Mouse (Mus musculus): ENCODE measurements around the gene Spns3. TPM values are rescaled to one million over a fixed set of nuclear protein-coding genes. Genes with fewer than 3 reads are reported as not detected.

Gene Spns3
- polyA plus RNA-seq, 1 experiment = not detected

- H3K4me3 ChIP-seq (ENCODE audit: insufficient read depth, low read depth, low read length) = no peak overlapping the region
- no peak overlapping the region for H3K27ac ChIP-seq (ENCODE audit: insufficient read depth, low read depth, low read length)
- 69% methylated on average over 3 of the region's 3 CpGs for WGBS
- H3K4me1 ChIP-seq (ENCODE audit: control insufficient read depth, insufficient read depth, low read length) = peaks cover 25% of the 10 kb centered on the region
- TF ChIP-seq POLR2A (IDR thresholded peaks at IDR 0.05; ENCODE audit: insufficient read depth, low read depth, low read length) (no peak), CTCF (IDR thresholded peaks at IDR 0.05; ENCODE audit: insufficient read depth, low read depth, low read length) (no peak)
These were observed 54.2 kb downstream of the Spns3 start for GRCm38 (mm10) chr11:72496066-72496465.

GRCm38 (mm10) chr11:72494046-72494988 lies 56.0 kb downstream of the Spns3 start:
- no peak for TF ChIP-seq POLR2A (IDR thresholded peaks at IDR 0.05; ENCODE audit: insufficient read depth, low read depth, low read length)
- no peak for TF ChIP-seq CTCF (IDR thresholded peaks at IDR 0.05; ENCODE audit: insufficient read depth, low read depth, low read length)
- no peak overlapping the region for H3K27ac ChIP-seq (ENCODE audit: insufficient read depth, low read depth, low read length)
- H3K4me1 ChIP-seq (ENCODE audit: control insufficient read depth, insufficient read depth, low read length) = peaks cover 19% of the 10 kb centered on the region

GRCm38 (mm10) chr11:72491130-72491960 lies 59.0 kb downstream of the Spns3 start:
- TF ChIP-seq CTCF (IDR thresholded peaks at IDR 0.05; ENCODE audit: insufficient read depth, low read depth, low read length) (no peak), POLR2A (IDR thresholded peaks at IDR 0.05; ENCODE audit: insufficient read depth, low read depth, low read length) (no peak)
- Histone ChIP-seq H3K27ac (ENCODE audit: insufficient read depth, low read depth, low read length) (no peak overlapping the region), H3K4me3 (ENCODE audit: insufficient read depth, low read depth, low read length) (no peak overlapping the region), H3K4me1 (ENCODE audit: control insufficient read depth, insufficient read depth, low read length) (peaks cover 8% of the 10 kb centered on the region)
- WGBS = 65% methylated on average over 15 of the region's 15 CpGs

More at GRCm38 (mm10) chr11:72494046-72494988, 56.0 kb downstream of the Spns3 start:
- H3K4me3 ChIP-seq (ENCODE audit: insufficient read depth, low read depth, low read length) = no peak overlapping the region
- WGBS = 80% methylated on average over 8 of the region's 8 CpGs

GRCm38 (mm10) chr11:72489881-72490301 lies 60.4 kb downstream of the Spns3 start, which contains the start of gene Spns2:
Gene Spns2 (minus strand): TSS chr11:72489904.
- peak within 1 kb of the TSS; percentile 48 for H3K27ac ChIP-seq (ENCODE audit: insufficient read depth, low read depth, low read length)
- peak; percentile 85 for TF ChIP-seq POLR2A (IDR thresholded peaks at IDR 0.05; ENCODE audit: insufficient read depth, low read depth, low read length)
- peak; percentile 56 for TF ChIP-seq CTCF (IDR thresholded peaks at IDR 0.05; ENCODE audit: insufficient read depth, low read depth, low read length)
- peaks cover 20% of the 10 kb centered on the region for H3K4me1 ChIP-seq (ENCODE audit: control insufficient read depth, insufficient read depth, low read length)
- peak within 1 kb of the TSS; percentile 68 for H3K4me3 ChIP-seq (ENCODE audit: insufficient read depth, low read depth, low read length)
- under 1% methylated on average over 39 of the region's 42 CpGs for WGBS

- peak overlapping the region; percentile 48 for H3K27ac ChIP-seq (ENCODE audit: insufficient read depth, low read depth, low read length)
These were observed 60.9 kb downstream of the Spns3 start for GRCm38 (mm10) chr11:72489397-72489796.

GRCm38 (mm10) chr11:72488753-72489271 lies 61.5 kb downstream of the Spns3 start:
- peak overlapping the region; percentile 68 for H3K4me3 ChIP-seq (ENCODE audit: insufficient read depth, low read depth, low read length)
- under 1% methylated on average over 38 of the region's 38 CpGs for WGBS
- no peak for TF ChIP-seq CTCF (IDR thresholded peaks at IDR 0.05; ENCODE audit: insufficient read depth, low read depth, low read length)
- no peak for TF ChIP-seq POLR2A (IDR thresholded peaks at IDR 0.05; ENCODE audit: insufficient read depth, low read depth, low read length)
- peak overlapping the region; percentile 48 for H3K27ac ChIP-seq (ENCODE audit: insufficient read depth, low read depth, low read length)
- H3K4me1 ChIP-seq (ENCODE audit: control insufficient read depth, insufficient read depth, low read length) = peaks cover 25% of the 10 kb centered on the region

More at GRCm38 (mm10) chr11:72489397-72489796, 60.9 kb downstream of the Spns3 start:
- Histone ChIP-seq H3K4me1 (ENCODE audit: control insufficient read depth, insufficient read depth, low read length) (peaks cover 25% of the 10 kb centered on the region), H3K4me3 (ENCODE audit: insufficient read depth, low read depth, low read length) (peak overlapping the region; percentile 68)
- WGBS = 1% methylated on average over 41 of the region's 42 CpGs
- no peak for TF ChIP-seq CTCF (IDR thresholded peaks at IDR 0.05; ENCODE audit: insufficient read depth, low read depth, low read length)
- TF ChIP-seq POLR2A (IDR thresholded peaks at IDR 0.05; ENCODE audit: insufficient read depth, low read depth, low read length) = no peak

- TF ChIP-seq POLR2A (IDR thresholded peaks at IDR 0.05; ENCODE audit: insufficient read depth, low read depth, low read length) (no peak), CTCF (IDR thresholded peaks at IDR 0.05; ENCODE audit: insufficient read depth, low read depth, low read length) (no peak)
- peaks cover 27% of the 10 kb centered on the region for H3K4me1 ChIP-seq (ENCODE audit: control insufficient read depth, insufficient read depth, low read length)
- no peak overlapping the region for H3K27ac ChIP-seq (ENCODE audit: insufficient read depth, low read depth, low read length)
- 76% methylated on average over 2 of the region's 2 CpGs for WGBS
- H3K4me3 ChIP-seq (ENCODE audit: insufficient read depth, low read depth, low read length) = no peak overlapping the region
These were observed 62.6 kb downstream of the Spns3 start for GRCm38 (mm10) chr11:72487739-72488138.

DNA sequence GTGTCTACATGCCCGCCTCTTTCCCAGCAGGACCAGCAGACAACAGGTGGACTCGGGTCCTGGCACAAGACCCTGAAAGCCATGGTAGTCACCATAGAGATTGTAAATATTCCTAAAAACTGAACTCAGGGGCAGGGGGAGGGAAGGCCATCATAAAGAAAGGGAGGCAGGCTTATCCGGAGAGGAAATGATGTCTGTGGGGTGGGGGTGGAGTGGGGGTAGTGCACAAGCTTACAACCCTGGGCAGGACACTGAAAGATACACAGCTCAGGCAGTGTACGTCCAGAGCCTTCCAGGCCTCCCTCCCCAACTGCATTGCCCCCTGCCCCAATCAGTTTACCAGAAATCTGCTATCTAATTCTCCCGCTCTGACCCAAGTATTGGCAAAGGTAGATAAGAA lies 63.1 kb downstream of the Spns3 start:
- 68% methylated on average over 5 of the region's 5 CpGs for WGBS
- H3K27ac ChIP-seq (ENCODE audit: insufficient read depth, low read depth, low read length) = no peak overlapping the region
- no peak for TF ChIP-seq POLR2A (IDR thresholded peaks at IDR 0.05; ENCODE audit: insufficient read depth, low read depth, low read length)
- no peak for TF ChIP-seq CTCF (IDR thresholded peaks at IDR 0.05; ENCODE audit: insufficient read depth, low read depth, low read length)
- H3K4me1 ChIP-seq (ENCODE audit: control insufficient read depth, insufficient read depth, low read length) = peaks cover 33% of the 10 kb centered on the region
- H3K4me3 ChIP-seq (ENCODE audit: insufficient read depth, low read depth, low read length) = no peak overlapping the region

All from olfactory bulb, adult 2 months (tissue).